Mouse (Mus musculus): ENCODE measurements around the gene Gm9774. TPM values are rescaled to one million over a fixed set of nuclear protein-coding genes. Genes with fewer than 3 reads are reported as not detected.

Gm9774 gene
- polyA plus RNA-seq, 1 experiment from 2014 or later, result 10.0 TPM

Other genes with a start within 250 kb of the Gm9774 start
- not detected in 2 replicates for gene Sprr2a1, start 213.6 kb downstream of the Gm9774 start, polyA plus RNA-seq (2016; fragmentation: Nextera tagmentation; extraction: Ambion mirVana)
- gene Sprr2a2, start 213.5 kb downstream of the Gm9774 start, polyA plus RNA-seq (2016; fragmentation: Nextera tagmentation; extraction: Ambion mirVana), result 0.34 and 0.80 TPM in 2 replicates
- not detected in 2 replicates for gene Sprr2a3, start 144.0 kb downstream of the Gm9774 start, polyA plus RNA-seq (2016; fragmentation: Nextera tagmentation; extraction: Ambion mirVana)
- gene Sprr2b, start 112.8 kb downstream of the Gm9774 start, polyA plus RNA-seq (2016; fragmentation: Nextera tagmentation; extraction: Ambion mirVana), result 2.5 TPM in 2 replicates
- not detected in 2 replicates for gene Sprr2d, start 90.3 kb downstream of the Gm9774 start, polyA plus RNA-seq (2016; fragmentation: Nextera tagmentation; extraction: Ambion mirVana)
- not detected in 2 replicates for gene Sprr2e, start 77.3 kb downstream of the Gm9774 start, polyA plus RNA-seq (2016; fragmentation: Nextera tagmentation; extraction: Ambion mirVana)
- gene Sprr2f, start 64.2 kb downstream of the Gm9774 start, polyA plus RNA-seq (2016; fragmentation: Nextera tagmentation; extraction: Ambion mirVana), result not detected in 2 replicates
- gene Sprr2h, start 43.7 kb downstream of the Gm9774 start, polyA plus RNA-seq (2016; fragmentation: Nextera tagmentation; extraction: Ambion mirVana), result not detected in 2 replicates
- not detected in 2 replicates for gene Sprr2i, start 21.4 kb downstream of the Gm9774 start, polyA plus RNA-seq (2016; fragmentation: Nextera tagmentation; extraction: Ambion mirVana)
- not detected in 2 replicates for gene Sprr2j-ps, start 11.3 kb downstream of the Gm9774 start, polyA plus RNA-seq (2016; fragmentation: Nextera tagmentation; extraction: Ambion mirVana)
- gene Sprr2k, start 3.2 kb upstream of the Gm9774 start, polyA plus RNA-seq (2016; fragmentation: Nextera tagmentation; extraction: Ambion mirVana), result not detected in 2 replicates
- not detected in 2 replicates for gene Sprr1b, start 9.4 kb upstream of the Gm9774 start, polyA plus RNA-seq (2016; fragmentation: Nextera tagmentation; extraction: Ambion mirVana)
- gene Sprr3, start 29.3 kb upstream of the Gm9774 start, polyA plus RNA-seq (2016; fragmentation: Nextera tagmentation; extraction: Ambion mirVana), result not detected in 2 replicates
- not detected in 2 replicates for gene Sprr1a, start 56.5 kb upstream of the Gm9774 start, polyA plus RNA-seq (2016; fragmentation: Nextera tagmentation; extraction: Ambion mirVana)
- gene Sprr4, start 71.1 kb upstream of the Gm9774 start, polyA plus RNA-seq (2016; fragmentation: Nextera tagmentation; extraction: Ambion mirVana), result not detected in 2 replicates
- not detected in 2 replicates for gene 2310046K23Rik, start 105.1 kb upstream of the Gm9774 start, polyA plus RNA-seq (2016; fragmentation: Nextera tagmentation; extraction: Ambion mirVana)
- gene Ivl, start 144.3 kb upstream of the Gm9774 start, polyA plus RNA-seq (2016; fragmentation: Nextera tagmentation; extraction: Ambion mirVana), result 0.14 TPM in 1 of 2 replicates, not detected in the other
- not detected in 2 replicates for gene Smcp, start 159.6 kb upstream of the Gm9774 start, polyA plus RNA-seq (2016; fragmentation: Nextera tagmentation; extraction: Ambion mirVana)
- not detected in 2 replicates for gene 2210017I01Rik, start 178.1 kb upstream of the Gm9774 start, polyA plus RNA-seq (2016; fragmentation: Nextera tagmentation; extraction: Ambion mirVana)
- gene Lce6a, start 192.2 kb upstream of the Gm9774 start, polyA plus RNA-seq (2016; fragmentation: Nextera tagmentation; extraction: Ambion mirVana), result not detected in 2 replicates
- not detected in 2 replicates for gene Lce1a1, start 218.9 kb upstream of the Gm9774 start, polyA plus RNA-seq (2016; fragmentation: Nextera tagmentation; extraction: Ambion mirVana)
- not detected in 2 replicates for gene Lce1b, start 227.5 kb upstream of the Gm9774 start, polyA plus RNA-seq (2016; fragmentation: Nextera tagmentation; extraction: Ambion mirVana)
- not detected in 2 replicates for gene Lce1a2, start 240.9 kb upstream of the Gm9774 start, polyA plus RNA-seq (2016; fragmentation: Nextera tagmentation; extraction: Ambion mirVana)
- not detected in 2 replicates for gene Lce1c, start 249.8 kb upstream of the Gm9774 start, polyA plus RNA-seq (2016; fragmentation: Nextera tagmentation; extraction: Ambion mirVana)

Data from hindbrain, embryonic 12.5 days (tissue).